Mouse (Mus musculus) cerebellum, adult 9-11 months (tissue): ENCODE measurements around the gene Dupd1.

ENCODE experiments used
- DNase-seq: peaks from one replicate; pipeline ENCODE4 v3.0.0; 2022

The Dupd1 gene

DNA sequence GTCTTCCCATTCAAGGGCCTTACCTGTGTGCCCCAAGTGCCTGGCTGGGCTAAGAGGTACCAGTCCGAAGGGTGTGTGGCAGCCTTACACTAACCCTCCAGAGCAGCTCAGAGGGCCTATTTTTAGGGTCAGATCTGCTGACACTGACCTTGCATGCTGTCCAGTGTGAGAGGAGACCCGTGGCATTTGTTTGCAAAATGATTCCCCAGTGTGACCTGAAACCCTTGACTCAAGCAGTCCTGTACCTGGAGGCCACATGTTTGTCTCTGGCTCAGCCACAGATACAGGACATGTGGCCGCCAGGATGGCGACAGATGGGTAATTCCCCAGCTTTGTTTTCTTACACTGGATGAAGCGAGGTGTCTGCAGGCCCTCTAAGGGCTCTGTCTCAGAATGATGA lies at the start of gene Dupd1:
TSS of gene Dupd1 (minus strand) at position 91 of the 400 bp plus-strand sequence.
- no peak for DNase-seq

DNA sequence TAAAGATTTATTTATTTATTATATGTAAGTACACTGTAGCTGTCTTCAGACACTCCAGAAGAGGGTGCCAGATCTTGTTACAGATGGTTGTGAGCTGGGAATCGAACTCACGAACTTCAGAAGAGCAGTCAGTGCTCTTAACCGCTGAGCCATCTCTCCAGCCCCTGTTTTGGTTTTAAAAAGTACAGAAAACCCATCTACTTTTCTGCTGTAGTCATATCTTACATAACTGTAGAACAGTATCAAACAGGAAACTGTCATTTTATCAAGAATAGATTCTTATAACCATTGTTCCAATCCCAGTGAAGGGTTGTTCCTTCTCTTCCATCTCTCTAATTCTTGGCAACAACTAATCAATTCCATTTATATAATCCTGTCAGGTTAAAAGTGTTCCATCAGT lies 49.4 kb upstream of the Dupd1 start:
- DNase-seq, result no peak

DNA sequence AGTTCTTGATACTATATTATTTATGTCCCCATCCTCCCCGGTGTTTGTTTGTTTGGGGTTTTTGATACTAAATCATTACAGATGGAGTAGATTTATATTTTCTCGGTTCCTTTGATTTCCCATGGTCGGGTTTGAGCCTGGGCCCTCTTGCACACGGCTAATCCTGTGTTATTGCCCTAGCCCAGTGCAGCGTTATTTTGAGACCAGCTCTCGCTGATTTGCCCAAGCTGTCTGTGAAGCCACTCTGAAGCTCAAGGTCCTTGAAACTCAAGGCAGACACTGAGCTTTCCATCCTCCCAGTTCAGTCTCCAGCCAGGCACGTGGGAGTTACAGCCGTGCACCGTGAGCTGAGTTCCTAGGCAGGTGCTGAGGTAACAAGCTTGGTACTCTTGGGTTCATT lies 47.2 kb upstream of the Dupd1 start:
- no peak for DNase-seq

DNA sequence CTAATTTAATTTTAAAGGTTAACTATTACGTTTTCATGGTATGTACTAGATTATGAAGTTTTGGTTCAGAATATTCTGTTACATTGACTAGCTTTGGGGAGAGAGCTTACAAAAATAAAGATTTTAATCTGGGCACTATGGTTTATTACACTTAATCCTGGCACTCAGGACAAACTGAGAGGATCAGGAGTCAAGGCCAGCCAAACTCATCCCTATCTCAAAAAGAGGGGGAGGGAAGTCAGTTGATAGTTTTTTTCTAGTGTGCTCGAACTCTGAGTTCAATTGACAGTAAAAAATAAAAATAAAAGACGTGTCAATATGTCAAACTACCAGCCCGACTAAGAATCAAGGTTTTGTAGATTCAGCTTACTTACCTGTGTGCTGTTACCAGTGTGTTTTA lies 39.0 kb upstream of the Dupd1 start:
- no peak for DNase-seq

DNA sequence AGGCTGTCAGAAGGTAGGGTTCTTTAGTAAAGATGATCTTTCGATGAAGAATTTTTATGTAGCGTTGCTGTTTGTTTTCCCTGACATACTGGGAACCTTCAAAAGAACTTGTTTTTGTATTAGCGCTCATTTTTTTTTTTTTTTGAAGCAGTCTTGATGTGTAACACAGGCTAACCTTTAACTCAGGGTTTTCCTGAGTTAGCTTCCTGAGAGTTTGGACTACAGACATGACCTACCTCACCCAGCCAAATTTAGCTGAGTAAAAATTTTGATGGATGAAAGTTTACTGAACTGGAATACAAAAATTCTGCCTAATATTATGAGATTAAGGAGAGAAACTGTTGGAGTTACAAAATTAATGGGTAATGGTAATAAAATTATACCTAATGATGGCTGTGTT lies 38.0 kb upstream of the Dupd1 start:
- no peak for DNase-seq

DNA sequence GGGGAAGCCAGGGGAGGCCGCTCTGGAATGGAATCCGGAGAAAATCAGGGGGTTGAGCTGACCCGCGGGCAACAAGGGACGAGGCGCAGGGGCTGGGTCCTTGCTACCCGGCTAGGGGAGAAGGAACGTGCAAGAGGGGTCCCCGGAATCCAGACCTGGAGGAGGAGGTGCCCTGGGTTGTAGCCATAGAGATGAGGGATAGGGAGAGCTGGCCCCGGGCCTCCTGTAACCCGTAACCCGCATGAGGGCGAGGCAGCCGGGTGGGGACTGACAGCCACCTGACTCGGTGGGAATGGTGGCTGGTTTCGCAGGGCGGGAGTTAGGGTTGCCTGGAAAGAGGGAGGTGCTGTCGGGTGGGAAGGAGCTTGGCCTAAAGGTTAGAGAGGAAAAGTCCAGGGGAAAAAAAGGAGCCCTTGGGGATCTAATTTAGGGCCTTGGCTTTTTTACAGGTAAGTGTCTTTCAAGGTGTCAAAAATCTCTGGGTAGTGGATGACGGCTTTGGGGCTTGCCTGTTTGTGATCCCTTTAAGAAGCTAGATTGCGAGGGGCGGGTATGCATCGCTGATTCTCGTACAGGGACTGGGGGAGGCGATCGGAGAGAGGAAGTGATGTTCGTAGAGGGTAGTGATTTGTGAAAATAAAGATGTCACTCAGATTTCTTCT lies 36.6 kb upstream of the Dupd1 start, which contains the start of gene Dusp13:
TSS of gene Dusp13 (minus strand) at position 301 of the 662 bp plus-strand sequence.
- peak; percentile 80 for DNase-seq

DNA sequence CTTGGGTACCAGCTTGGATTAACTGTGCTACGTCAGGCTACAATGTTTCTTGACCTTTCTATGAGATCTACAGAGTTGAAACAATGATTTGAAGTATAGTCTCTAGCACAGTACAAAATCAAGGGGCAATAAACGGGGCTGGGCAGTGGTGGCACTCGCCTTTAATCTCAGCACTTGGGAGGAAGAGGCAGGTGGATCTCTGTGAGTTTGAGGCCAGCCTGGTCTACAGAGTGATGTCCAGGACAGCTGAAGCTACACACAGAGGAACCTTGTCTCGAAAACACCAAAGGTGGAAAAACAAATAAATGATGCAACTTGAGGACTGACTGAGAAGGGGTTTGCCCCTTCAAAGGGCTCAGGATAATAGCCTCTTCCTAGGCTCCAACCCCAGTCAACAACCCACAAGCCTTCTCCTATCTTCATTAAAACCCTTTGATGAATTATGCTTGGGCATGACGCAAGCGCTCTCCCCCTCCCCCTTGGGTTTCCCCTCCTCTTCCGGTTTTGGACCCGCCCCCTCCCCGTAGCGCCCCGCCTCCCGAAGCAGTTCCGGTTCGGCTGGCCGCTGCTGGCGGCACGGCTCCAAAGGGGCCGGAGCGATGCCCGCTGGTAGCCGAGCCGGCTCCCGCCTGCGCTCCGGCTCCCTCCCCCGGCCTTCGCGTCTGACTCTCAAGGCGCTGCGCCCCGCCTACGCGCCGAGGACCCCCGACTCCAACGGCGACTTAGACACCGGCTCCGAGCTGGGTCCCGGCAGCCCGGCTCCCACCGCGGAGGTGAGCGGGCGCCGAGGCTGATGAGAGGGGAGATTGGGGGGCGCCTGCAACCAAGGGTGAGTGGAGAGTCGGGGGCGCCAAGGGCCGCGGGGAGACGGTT lies 35.9 kb upstream of the Dupd1 start, which contains the start of gene Samd8:
TSS of gene Samd8 (plus strand) at position 524 of the 873 bp plus-strand sequence.
- DNase-seq, result peak; percentile 90

DNA sequence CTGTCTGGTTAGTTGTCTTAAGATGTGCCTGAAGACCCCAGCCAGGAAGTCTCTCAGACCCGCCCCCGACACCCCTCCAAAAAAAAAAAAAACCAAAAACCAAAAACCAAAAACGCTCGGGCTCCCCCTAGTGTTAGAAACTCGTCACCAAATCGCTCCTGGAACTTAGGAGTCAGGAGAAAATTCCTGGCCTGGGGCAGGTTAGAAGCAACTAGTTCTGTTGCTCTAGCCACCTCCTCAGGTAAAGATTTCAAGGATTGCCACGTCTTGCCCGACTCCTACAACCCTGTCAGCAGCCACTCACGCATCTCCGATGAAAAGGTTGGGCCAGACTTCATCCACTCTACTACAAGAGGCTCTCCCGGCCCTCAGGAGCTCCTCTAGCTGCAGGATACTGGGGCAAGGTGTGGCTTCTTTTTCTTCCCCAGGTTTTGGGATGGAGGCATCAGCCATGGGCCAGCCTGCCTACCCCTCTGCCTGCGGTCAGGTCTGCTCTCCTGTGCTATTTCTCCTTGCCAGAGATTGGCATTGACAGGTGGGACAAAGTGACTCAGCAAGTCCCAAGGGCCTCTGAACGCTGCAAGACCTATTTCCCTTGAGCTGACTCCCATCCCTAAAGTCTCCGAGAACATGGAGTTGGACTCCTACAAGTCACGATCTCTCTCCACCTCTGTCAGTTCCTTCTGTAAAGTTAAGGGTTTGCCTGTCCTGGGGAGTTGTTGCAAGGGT lies 33.9 kb upstream of the Dupd1 start:
- DNase-seq, result peak; percentile 41

DNA sequence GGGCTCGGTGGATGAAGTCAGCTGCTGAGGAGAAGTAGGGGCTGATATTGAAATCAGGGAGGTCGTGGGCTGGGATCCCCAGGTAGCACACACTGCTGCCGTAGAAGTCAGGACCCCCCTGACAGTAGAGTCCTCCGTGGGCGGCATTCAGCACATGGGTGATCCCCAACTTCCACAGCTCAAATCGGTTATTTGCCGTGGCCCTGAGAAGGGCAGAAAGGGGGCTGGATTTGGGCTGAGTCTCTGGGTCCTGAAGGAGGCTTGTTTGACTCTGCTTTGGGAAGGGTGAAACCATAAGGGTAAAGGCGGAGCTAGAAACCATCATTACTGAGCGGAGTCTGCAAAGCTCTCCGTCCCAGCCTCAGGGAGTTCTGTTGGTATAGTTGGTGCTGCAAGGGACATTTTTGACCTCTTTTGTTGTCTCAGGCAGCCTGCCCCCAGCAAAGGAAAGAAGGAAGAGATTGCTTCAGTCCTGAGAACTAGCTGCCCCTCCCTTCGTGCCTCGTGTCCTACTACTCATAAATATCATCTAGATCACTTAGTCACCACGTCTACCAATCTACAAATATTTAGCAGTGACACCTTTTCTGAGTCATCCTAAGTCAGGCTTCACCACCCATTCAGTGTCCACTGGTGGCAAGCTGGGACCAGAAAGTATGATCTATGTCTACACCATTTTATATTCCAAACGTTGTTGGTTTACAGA lies 33.2 kb upstream of the Dupd1 start:
- no peak for DNase-seq

DNA sequence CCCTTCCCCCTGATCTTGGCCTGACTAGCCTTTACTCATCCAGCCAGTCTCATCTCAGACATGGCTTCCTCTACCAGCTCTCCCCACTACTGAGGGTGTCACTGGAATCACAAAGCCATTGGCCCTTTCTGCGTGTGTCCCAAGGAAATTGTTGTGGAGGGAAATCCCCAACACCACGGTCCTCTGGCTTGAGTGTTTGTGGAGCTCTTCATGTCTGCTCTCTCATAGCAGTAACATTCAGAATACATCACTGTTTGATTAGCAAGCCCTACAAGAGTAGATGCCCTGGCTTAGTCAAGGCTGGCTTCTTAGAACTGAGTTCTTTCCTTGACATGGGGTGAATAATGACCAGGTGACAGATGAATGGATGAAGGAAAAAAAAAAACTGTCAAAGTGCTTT lies 32.5 kb upstream of the Dupd1 start:
- no peak for DNase-seq

DNA sequence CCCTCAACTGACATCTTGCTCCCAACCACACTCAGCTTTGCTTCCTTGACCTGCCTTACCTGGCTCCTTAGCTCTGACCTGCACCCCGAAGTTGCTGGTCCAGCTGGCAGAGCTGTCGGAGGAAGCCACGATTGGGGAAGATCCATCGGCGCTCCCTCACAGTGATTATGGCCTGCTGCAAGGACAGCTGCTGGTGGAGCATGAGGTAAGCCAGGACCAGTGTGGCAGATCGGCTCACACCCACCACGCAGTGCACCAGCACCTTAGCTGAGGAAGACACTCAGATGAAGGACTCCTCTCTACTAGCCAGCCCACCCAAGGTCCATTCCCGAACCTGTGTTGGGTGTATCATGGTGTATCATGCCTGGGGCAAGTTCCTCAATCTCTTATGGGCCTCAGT lies 31.9 kb upstream of the Dupd1 start:
- no peak for DNase-seq

DNA sequence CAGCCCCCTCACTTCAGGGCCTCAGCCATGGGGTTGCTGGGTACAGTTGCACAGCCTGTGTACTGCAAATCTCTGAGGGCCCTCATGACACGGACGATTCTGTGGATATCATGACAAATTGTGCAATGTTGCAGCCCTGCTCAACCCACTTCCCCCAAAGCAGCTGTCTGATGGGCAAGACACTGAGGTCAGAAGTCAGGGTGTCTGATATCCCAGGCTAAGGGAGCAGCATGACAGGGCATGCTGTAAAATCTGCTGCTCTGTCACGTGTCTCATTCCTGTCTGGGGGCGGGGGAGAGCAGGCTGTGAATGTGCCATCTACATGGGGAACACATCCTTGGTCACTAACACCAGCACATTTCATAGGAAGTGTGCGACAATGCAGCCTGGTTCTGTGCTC lies 30.8 kb upstream of the Dupd1 start:
- no peak for DNase-seq

DNA sequence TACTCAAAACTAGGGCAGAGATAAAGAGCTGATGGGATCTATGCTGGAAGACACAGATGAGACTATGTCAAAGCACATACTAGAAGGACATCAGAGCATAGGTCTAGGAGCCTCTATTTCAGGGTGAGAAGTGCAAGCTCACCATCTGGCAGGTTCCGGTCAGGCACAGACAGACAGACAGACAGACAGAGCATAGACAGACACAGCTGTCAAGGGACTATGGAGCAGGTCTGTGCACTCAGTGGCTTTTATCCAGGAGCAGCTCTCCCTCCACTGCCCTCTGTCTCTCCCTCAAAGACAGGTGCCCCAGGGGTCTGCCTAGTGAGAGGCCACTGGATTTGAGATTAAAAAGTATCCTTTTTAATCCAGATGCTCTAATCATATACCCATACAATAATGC lies 29.8 kb upstream of the Dupd1 start:
- DNase-seq, result no peak

DNA sequence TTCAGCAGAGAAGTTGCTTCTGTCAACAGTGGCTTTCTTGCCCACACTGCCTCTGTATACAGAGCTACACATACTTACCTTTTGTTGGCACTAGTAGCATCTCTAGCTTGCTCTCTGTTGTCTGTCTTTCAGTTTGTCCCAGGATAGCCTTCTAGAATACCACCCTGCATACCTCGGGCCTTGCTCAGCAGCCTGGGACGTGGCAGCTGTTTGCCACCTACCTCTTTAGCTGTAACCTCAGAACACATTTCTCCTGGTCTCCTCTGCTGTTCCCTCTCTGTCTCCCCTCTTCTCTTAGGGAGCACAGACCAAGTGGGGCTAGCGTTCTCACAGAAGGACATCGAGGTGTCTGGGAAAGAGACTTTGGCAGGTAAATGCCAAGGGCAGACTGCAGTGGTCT lies 28.1 kb upstream of the Dupd1 start:
- DNase-seq, result no peak

DNA sequence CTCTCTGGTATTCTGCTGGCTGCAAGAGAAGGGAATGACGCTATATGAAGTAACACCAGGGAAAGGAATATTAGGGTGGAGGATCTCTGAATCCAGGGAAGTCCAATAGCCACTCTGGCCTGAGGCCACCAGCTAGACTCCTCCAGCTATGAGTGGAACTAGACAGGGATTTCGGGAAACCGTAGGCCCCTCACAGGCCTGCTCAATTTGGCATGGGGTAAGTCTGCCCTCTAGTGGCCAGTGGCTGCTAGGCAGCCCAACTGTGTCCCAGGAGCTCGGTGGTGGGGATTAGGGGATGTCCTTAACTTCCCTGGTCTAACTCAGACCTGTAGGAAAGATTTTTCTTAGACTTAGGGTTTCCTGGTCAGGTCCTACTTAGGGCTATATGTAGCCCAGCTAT lies 27.4 kb upstream of the Dupd1 start:
- DNase-seq, result peak; percentile 69

DNA sequence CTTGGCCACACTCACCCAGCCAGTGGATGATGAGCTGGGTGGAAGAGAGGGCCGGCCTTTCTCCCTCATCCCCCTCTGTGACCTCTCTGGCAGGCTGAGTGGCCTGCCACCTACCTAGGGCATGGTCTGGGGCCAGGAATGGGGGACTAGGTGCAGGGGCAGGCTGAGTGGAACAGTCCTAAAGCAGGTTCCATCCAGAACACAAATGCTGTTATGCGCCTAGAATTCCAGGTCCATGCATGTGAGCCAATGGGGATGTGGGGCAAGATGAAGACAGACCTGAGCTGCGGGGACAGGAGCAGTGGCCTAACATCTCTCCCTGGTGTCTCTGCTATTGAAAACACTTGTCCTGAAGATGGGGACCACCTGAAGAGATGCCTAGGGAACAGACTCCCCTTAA lies 26.9 kb upstream of the Dupd1 start:
- DNase-seq, result no peak

DNA sequence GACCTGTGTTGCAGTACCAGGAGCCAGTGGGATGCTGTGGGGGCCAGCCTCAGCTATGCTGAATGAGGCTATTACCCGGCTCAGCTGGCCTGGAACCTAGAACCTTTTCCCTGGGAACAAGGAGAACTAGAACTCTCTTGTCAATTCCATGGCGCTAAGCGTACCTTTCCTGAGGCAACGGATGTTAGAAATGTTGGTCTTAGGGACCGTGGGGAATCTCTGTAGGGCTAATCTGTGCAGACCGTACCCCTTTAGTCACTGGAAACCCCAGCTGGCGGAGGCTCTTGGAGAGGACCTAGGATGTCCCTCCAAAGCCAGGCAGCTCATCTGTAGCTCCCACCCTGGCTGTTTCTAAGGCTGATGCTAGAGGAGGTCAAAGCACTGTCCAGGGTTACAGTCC lies 26.0 kb upstream of the Dupd1 start:
- no peak for DNase-seq

DNA sequence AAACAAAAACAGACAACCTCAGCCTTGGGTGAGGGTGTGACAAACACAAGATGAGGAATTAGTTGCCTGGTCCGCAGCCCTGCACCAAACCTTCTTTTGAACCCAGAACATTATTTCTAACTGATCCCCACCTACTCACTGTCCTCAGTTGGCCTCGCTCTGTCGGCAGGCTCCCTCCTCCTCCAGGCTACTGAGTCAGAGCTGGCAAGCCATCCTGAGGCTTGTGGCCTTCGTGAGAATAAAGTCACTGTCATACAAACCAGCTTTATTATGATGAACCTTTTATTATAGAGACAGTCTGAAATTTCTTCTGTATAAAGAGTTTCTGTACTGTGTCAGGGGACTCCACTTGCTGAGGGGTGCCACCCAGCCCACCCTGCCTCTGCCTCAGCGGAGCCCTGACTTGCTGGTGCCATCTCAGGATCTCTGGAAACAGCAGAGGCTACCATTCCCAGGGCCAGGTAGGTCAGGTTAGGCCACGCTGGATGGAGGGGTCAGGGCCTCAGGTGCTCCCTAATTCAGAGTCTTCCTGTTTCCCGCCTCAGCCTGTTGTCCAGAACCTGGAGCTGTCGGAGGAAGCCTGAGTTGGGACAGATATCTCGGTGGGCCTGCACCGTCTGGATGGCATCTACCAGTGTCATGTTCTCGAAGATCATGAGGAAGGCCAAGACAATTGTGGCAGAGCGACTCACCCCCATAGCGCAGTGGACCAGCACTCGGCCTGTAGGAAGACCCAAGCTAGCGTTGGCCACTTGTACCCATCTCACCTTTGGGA lies 18.9 kb upstream of the Dupd1 start:
- DNase-seq, result no peak

DNA sequence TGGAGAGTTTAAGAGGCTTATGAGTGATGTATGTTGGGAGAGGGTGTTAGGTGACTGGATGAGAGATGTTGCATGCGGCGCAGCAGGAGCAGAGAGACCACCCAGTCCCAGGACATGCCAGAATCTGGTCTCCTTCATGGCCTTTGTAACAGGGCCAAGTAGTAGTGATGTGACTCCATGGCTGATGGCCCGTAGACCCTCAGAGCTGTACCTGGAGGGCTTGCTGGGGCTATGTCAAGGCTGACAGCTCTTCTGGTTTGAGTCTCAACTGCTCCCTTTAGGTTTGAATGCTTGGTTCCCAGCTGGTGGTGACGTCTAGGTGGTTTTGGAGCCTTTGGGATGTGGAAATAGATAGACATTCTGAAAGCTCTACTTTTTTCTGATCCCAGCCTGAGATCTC lies 15.6 kb upstream of the Dupd1 start:
- no peak for DNase-seq

DNA sequence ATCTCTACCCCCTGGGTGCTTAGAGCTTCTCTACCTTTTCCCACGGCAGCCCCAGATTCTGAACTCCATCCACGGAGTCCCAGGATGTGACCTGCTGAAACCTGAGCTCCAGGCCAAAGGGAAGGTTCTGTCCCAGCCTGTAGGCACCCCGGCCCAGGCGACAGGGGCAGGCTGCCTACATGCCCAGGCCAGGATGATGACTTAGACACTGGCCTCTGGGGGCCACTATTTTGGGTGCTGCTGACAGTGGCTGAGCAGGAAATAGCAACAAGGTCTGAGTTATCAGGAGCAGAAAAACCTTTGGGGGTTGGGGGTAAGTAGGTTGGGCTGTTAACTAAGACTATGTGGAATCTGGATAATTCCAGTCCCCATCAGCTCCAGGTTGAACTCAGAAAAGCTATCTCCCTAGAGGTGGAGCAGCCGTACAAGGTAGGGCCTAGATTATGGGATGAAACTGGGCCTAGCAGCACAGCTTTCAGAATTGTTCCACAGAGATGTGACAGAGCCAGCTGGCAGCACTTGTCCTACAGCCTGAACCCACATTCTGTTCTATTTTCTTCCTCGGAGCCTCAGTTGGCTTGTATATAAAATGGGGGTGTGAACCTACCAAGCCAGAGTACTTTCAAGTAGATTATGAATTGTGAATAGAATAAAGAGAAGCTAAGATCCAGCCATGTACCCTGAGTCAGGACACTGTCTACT lies 14.8 kb upstream of the Dupd1 start:
- no peak for DNase-seq

DNA sequence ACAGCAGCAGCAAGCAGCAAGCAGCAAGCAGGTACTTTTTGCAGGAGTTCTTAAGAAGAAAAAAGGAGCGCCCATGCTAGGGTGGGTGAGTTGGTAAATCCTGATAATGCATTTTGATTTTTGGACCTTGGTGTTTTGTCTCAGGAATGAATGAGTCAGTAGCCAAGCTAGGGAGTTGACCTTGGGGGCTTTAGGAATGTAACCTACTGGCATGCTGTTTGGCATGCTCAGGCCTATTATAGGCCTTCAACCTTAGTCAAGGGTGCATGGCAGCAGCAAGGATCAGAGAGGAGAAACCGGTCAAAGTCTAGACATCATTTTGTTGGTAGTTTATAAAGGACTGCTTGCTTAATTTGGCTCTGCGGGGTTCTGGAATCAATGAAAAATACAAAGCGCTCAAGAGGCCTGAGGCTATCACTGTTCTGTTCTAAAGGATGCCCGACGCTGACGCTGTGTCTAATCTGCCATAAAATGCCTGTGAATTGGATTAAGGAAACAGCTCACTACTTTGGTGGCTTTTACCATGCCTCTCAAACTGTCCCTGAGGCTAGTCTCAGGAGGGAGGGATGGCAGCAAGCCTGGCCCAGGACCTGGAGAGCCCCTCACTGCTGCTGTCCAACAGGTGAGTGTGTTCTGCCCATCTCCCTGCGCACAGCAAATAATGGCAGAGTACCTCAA lies 7.8 kb upstream of the Dupd1 start:
- DNase-seq, result no peak
